Mouse (Mus musculus): ENCODE results near the gene Cldn12.

Cldn12 gene

DNA sequence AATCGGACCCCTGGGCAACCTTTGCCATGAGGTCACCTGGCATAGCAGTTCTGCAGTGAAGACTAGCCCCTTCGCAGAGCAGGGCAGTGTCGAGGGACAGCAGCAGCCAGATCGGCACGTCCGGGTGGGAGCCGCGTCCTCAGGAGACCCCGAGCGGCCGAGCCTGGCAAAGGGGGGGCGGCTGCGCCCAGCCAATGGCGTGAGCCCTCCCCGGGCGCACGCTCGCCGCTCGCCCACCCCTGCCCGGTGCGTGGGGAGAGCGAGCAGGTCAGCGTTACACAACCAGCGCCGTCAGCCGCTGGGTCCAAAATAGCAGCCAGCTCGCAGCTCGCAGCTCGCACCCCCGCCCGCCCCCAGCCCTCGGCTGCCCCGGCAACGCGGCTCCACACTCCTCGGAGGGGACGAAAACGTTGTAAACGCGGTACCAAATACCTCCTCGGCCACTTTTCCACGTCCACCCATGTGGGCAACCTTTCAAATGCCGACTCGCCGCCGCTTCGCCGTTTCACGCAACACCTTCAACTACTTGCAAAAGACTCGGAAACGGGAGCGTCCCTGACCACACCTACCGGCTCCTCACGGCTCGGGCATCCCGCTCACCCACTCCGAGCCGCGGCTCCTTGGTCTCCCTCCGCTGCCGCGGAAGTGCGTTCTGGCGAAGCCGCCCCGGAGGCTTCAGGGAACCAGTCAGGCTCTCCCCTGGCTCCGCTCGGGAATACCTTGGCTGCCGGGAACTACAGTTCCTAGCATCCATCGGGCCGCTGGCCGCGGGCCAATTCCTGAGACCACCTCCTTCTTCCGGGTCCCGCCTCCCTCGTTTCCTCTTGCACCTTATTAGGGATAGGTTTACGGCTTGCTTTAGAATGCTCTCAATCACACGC is at the start of gene Cldn12:
Gene Cldn12, minus strand, starts transcription at position 763 of the 881 bp plus-strand sequence.
- in situ Hi-C loops (cut with MboI, MseI): no loop called here

DNA sequence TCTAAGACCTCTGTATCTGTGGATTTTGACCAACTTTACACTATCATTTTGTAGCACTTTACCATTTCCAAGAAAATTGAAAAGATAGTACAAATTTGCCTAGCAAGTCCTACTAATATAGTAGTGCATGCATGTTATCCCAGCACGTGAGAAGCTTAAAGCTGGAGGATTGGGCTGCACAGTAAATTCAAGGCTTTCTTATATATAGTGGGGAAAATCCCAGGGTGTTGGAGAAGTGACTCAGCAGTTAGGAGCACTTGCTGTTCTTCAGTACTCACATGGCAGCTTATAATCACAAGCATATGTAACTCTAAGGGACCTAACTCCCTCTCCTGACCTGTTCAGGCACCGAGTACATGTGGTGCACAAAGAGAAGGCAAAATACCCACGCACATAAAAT is 47.7 kb upstream of the Cldn12 start:
- in situ Hi-C loops (cut with MboI, MseI): no loop called here

- in situ Hi-C loops (cut with MboI, MseI): no loop called here
Observed at GRCm38 (mm10) chr5:5561041-5561706, 46.4 kb upstream of the Cldn12 start.

DNA sequence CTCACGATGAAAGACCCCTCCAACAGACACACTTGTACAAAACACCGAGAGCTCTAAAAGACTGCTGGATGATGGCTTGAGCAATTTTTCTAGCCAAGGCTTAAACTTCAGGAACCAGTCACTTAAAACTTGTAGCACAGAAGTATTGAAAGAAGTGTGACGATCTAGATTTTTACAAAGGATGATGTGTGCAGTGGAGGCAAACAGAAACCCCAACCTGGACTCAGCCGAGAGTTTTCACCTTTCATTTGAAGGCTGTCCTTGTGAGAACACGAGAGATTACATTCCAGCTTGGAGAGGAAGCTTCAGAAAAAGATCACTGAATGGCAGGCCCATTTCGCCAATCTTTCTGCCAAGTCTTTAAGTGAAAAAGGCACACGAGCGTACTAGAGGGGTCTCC is 45.0 kb upstream of the Cldn12 start:
- in situ Hi-C loops (cut with MboI, MseI): no loop called here

DNA sequence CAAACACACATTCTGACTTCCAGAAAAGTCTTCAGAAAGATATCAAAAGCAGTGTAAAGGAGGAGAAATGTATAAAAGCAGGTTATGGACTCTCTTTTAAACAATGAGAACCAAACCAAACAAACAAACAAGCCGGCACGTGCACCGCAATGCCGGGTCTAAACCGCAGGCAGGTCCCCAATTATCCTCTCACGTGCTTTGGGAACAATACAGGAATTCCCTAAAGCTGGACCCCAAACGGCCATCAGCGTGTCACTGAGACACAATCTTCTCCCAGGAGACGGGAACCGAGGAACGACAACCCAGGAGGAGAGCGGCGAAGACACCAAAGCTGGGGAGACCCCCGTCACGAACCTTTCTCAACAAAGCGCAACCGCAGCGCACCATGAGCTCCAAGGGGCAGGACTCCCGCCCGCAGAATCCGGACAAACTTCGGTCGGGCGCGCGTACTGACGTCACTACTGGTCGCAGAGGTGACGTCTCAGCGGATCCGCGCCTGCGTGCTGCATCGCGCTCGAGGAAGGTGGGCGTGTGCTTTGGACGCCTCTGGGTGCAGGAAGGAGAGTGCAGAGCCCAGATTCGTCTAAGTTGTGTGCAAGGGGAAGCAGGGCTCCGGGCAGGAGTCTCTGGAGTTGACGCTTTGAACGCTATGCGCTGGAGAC is 44.5 kb upstream of the Cldn12 start, which contains the start of gene Gtpbp10:
Gene Gtpbp10, minus strand, starts transcription at position 460 of the 662 bp plus-strand sequence.
- in situ Hi-C loops (cut with MboI, MseI): no loop called here

DNA sequence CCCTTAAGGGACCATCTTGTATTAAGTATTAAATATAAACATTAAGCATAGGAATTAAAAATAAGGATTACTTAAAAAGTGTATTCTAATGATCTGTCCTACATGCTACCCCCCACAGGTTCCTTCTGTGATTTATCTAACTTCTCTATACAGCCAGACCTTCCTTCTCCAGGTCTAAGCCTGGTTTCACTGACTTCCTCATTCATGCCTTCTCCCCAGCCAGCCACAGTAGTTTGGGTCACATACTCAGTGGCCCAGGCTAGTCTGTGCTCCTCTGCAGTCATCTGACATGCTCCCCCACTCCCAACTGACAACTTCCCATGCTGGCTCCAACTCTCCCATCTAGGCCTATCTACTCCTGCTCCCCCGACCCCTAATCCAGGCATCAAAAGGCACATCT is 36.4 kb upstream of the Cldn12 start:
- in situ Hi-C loops (cut with MboI, MseI): no loop called here

DNA sequence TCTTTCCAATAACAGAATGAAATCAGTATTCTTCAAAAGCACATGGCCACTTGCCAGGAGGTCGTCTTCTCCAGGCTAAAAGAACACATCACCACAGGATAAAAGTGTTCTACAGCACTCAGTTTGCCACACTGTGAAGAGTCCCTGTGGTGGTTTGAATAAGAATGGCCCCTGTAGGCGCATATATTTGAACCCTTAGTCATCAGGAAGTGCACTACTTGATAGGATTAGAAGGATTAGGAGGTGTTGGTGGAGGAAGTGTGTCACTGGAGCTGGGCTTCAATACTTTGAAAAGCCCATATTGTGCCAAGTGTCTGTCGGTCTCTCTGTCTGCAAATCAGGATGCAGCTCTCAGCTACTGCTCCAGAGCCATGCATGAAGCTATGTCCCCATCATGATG is 25.6 kb upstream of the Cldn12 start:
- in situ Hi-C loops (cut with MboI, MseI): loop anchor here in 1 of 2 experiments (5.0 kb wide), 1 partner anchor 102 kb away; no protein-coding TSS in a partner anchor

DNA sequence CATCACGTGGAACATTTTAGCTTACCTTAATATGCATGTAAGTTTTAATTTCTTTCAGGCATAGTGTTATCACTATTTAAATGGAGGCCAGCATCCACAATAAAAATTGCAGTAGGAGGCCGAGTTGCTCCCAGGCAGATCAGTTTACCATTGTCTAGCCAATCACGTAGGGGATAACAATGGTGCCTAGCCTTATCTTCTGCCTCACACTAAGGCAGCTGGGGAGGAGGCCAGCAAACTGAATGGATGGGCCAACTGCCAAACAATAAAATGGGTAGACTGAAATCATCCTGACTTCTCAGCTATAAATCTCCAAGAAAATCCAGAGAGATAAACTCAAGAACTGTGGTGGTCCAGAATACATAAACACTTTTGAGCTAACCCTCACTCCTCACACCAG is 25.0 kb upstream of the Cldn12 start:
- in situ Hi-C loops (cut with MboI, MseI): loop anchor here in 1 of 2 experiments (5.0 kb wide), 1 partner anchor 103 kb away; no protein-coding TSS in a partner anchor

- in situ Hi-C loops (cut with MboI, MseI): no loop called here
Observed at GRCm38 (mm10) chr5:5536131-5536530, 21.4 kb upstream of the Cldn12 start.

DNA sequence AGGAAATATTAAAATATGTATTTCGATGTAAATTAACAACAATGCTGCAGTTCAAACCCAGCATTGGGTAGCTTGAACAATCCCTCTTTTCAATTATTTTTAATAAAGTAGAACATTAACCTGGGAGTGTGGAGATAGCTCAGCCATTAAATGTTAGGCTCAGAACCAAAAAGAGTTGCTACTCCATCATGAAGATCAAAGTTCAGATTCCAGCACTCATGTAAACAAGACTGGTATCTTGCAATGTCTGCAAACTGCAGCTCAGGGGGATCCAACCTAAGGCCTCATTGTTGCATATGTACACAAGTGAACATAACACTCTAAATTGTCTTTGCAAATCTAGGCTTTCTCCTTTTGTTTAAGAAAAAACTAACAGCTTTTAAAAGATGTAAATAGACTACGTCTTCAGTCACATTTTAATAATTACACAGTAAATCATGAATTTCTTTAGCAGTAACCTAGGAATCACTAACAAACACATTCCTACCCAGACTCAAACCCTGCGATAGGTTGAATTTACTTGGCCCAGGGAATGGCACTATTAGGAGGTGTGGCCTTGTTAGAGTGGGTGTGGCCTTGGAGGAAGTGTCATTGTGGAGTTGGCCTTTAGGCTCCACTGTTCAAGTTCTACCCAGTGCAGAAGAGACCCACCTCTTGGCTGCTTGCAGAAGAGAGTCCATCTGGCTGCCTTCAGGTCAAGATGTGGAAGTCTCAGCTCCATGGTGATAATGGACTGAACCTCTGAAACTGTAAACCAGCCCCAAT is 19.1 kb upstream of the Cldn12 start:
- in situ Hi-C loops (cut with MboI, MseI): no loop called here

DNA sequence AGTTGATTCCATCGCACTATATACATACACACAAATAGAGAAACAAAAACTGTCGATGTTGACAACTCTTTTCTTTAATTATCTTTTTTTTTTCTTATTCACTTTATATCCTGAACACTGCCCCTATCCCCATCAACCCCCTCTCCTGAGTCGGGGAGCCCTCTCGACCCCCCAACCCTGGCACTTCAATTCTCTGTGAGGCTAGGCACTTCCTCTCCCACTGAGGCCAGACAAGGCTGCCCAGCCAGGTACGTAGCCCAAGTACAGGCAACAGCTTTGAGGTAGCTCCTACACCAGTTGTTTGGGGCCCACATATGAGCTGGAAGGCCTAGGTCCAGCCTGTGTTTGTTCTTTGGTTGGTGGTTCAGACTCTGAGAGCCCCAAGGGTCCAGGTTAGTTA is 653 bp upstream of the Cldn12 start:
- in situ Hi-C loops (cut with MboI, MseI): no loop called here

DNA sequence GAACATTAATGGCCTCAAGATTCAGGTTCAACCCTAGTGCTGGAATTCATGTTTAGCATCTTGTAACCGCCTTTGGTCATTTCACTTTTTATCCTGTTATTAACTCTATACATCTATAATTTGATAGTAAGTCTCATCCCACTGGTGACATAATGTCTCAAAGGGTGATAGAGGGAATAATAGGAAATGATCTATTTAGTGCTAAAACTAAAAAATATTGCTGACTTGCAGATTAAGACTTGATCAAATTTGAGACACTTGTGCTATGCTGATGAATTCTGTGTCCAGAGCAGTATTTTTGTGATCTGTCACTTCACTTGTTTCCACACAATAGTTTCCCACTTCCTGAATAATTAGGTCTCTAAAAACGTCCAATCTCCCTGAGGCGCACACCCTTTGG is 3.4 kb downstream of the Cldn12 start:
- in situ Hi-C loops (cut with MboI, MseI): no loop called here

GRCm38 (mm10) chr5:5510989-5511388 is 3.8 kb downstream of the Cldn12 start:
- in situ Hi-C loops (cut with MboI, MseI): no loop called here

GRCm38 (mm10) chr5:5510304-5510887 is 4.4 kb downstream of the Cldn12 start:
- in situ Hi-C loops (cut with MboI, MseI): no loop called here

GRCm38 (mm10) chr5:5508231-5508630 is 6.5 kb downstream of the Cldn12 start:
- in situ Hi-C loops (cut with MboI, MseI): no loop called here

- in situ Hi-C loops (cut with MboI, MseI): no loop called here
Observed at GRCm38 (mm10) chr5:5507701-5508225, 7.0 kb downstream of the Cldn12 start.

- in situ Hi-C loops (cut with MboI, MseI): no loop called here
Observed at GRCm38 (mm10) chr5:5504456-5504855, 10.3 kb downstream of the Cldn12 start.

- in situ Hi-C loops (cut with MboI, MseI): no loop called here
Observed at GRCm38 (mm10) chr5:5503381-5503780, 11.4 kb downstream of the Cldn12 start.

DNA sequence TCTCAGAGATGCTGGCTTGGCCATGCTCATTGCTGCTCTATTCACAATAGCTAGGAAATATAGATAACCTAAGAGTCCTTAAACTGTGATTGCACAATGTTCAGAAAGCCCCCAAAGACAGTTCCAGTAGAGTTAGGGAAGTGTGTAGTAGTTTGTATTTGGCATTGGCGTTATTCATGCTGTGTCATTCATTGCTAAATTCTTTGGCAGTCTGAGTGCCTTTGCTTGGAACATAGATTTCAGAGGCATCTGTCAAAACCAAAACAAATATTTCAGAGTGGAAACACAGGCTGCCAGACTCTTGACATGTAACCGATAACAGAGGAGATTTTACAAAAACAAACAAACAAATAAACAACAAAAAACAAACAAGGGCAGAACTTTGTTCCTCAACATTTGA is 13.2 kb downstream of the Cldn12 start:
- in situ Hi-C loops (cut with MboI, MseI): no loop called here

- in situ Hi-C loops (cut with MboI, MseI): loop anchor here (5.0 kb wide), 3 partner anchors 71 to 261 kb away; no protein-coding TSS in a partner anchor
Observed at GRCm38 (mm10) chr5:5496393-5496792, 18.4 kb downstream of the Cldn12 start.

- in situ Hi-C loops (cut with MboI, MseI): loop anchor here (5.0 kb wide), 3 partner anchors 72 to 262 kb away; no protein-coding TSS in a partner anchor
Observed at GRCm38 (mm10) chr5:5495042-5495441, 19.7 kb downstream of the Cldn12 start.
